Mouse (Mus musculus): ENCODE measurements around the gene Sar1b. TPM values are rescaled to one million over a fixed set of nuclear protein-coding genes. Genes with fewer than 3 reads are reported as not detected.

Gene Sar1b
- polyA plus RNA-seq, 1 experiment = 52.7 TPM

DNA sequence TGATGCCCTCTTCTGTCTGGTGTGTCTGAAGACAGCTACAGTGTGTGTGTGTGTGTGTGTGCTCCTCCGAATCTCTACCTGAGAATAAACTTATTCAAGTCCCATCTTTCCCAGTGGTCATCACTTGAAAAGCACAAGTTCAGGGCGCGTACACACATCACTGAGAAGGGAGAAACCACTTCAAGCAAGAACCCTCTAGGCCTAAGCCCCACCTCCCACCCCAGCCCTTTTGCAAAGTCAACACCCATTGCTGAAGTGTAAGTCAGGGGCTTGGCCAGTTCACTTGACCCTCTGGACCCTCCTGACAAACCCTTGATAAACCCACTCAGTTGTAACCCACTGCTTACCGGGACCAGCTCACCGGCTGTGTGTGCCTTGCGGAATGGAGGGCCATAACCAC lies 73.0 kb downstream of the Sar1b start:
- H3K4me3 ChIP-seq (ENCODE audit: insufficient read depth, low read length) = no peak overlapping the region
- TF ChIP-seq POLR2A (IDR thresholded peaks at IDR 0.05; ENCODE audit: borderline replicate concordance, low read depth, low read length) (no peak), CTCF (IDR thresholded peaks at IDR 0.05; ENCODE audit: low read depth, low read length) (no peak)
- H3K4me1 ChIP-seq (ENCODE audit: control insufficient read depth, insufficient read depth, low read length) = peaks cover 27% of the 10 kb centered on the region
- H3K27ac ChIP-seq (ENCODE audit: insufficient read depth, low read depth, low read length) = no peak overlapping the region

DNA sequence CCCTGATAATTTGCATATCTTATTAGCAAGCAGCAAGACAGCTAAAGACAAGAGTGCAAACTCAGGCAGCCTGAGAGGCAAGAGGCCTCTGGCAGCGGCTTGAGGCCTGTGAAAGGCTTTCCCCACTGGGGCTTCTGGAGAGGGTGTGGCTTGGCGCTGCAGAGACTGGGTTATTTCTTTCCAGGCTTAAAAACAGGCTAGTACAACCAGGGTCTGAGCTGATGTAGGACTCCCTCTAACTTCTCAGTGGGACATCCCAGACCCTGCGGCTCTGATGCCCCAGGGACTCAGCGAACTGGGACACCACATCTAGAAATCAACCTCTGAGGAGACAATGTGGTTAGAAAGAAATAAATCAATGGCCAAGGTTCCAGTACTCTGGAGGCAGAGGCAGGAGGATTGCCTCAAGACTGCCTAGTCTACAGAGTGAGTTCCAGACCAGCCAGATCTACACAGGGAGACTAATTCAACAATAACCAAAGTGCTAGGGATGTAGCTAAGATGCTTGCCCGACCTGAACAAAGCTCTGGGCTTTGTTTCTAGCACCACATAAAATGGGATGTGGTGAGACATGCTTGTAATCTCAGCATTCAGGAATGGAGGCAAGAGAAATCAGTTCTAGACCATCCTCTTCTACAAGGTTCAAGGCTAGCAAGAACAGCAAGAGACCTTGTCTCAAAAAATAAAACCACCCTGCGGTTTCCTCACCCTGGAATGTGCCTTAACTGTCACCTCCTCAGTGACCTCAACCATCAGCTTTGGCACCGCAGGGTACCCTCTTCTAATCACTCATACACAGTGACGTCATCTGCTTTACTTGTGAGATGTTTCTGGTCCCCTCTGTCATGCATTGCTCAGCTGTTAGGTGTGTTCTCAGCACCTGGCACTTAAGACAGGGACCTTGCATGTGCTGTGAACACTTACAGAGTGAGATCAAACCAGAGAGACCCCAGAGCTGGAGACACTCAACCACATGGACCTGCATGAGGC lies 74.0 kb downstream of the Sar1b start:
- Histone ChIP-seq H3K27ac (ENCODE audit: insufficient read depth, low read depth, low read length) (no peak overlapping the region), H3K4me3 (ENCODE audit: insufficient read depth, low read length) (no peak overlapping the region), H3K4me1 (ENCODE audit: control insufficient read depth, insufficient read depth, low read length) (peaks cover 18% of the 10 kb centered on the region)
- TF ChIP-seq POLR2A (IDR thresholded peaks at IDR 0.05; ENCODE audit: borderline replicate concordance, low read depth, low read length) = no peak
- no peak for TF ChIP-seq CTCF (IDR thresholded peaks at IDR 0.05; ENCODE audit: low read depth, low read length)

DNA sequence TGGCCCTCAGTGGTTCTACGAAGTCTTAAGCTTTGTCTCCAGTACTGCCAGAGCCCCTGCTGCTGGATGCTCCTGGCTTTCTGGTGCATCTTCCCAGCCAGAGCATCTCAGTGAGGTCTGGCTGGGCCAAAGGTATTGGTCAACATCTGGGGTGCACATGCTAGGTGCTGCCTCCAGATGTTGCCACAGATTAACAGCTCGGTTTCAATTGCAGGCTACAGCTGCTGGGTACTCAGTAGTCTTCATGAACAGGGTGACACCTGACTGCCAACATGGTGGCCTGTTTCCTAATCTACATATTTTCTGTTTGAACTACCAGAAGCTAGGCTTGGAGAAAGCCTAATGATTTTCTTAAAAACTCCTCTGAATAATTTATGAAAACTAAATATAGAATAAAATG lies 75.6 kb downstream of the Sar1b start:
- Histone ChIP-seq H3K4me1 (ENCODE audit: control insufficient read depth, insufficient read depth, low read length) (peaks cover 7% of the 10 kb centered on the region), H3K27ac (ENCODE audit: insufficient read depth, low read depth, low read length) (no peak overlapping the region), H3K4me3 (ENCODE audit: insufficient read depth, low read length) (no peak overlapping the region)
- TF ChIP-seq CTCF (IDR thresholded peaks at IDR 0.05; ENCODE audit: low read depth, low read length) (no peak), POLR2A (IDR thresholded peaks at IDR 0.05; ENCODE audit: borderline replicate concordance, low read depth, low read length) (no peak)

DNA sequence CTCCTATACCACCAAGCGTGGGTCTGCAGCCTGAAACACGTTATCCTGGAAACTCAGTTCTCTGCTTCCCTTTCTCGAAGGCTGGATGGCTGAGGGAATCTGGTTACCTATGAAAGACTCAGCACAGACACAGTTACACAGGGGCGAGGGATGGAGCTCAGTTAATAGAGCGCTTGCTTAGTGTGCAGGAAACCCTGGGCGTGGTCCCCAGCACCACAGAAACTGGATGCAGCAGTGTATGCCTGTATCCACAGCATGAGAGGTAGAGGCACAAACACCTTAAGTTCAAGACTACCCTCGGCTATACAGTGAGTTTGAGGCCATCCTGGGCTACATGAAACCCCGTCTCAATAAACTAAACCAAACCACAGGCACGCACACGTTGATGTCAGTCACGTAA lies 76.5 kb downstream of the Sar1b start:
- Histone ChIP-seq H3K4me3 (ENCODE audit: insufficient read depth, low read length) (no peak overlapping the region), H3K27ac (ENCODE audit: insufficient read depth, low read depth, low read length) (no peak overlapping the region), H3K4me1 (ENCODE audit: control insufficient read depth, insufficient read depth, low read length) (peaks cover 5% of the 10 kb centered on the region)
- TF ChIP-seq CTCF (IDR thresholded peaks at IDR 0.05; ENCODE audit: low read depth, low read length) (no peak), POLR2A (IDR thresholded peaks at IDR 0.05; ENCODE audit: borderline replicate concordance, low read depth, low read length) (no peak)

DNA sequence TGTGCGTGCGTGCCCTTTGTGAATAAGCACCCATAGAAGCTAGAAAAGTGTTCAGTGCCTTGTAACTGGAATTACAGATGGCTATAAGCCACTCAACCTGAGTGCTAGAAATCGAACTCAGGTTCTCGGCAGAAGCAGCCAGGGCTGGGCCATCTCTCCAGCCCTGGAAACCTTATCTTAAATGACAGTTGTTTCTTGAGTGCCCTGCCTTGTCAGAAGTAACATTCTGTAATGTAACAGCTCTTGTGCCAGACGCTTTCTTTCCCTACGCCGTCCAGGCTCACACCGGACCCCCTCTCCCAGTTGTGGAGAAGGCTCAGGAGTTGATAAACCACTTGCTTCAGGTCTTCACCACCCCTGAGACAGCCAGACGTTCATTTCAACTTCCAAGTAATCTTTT lies 77.2 kb downstream of the Sar1b start:
- peaks cover 5% of the 10 kb centered on the region for H3K4me1 ChIP-seq (ENCODE audit: control insufficient read depth, insufficient read depth, low read length)
- no peak for TF ChIP-seq POLR2A (IDR thresholded peaks at IDR 0.05; ENCODE audit: borderline replicate concordance, low read depth, low read length)
- no peak for TF ChIP-seq CTCF (IDR thresholded peaks at IDR 0.05; ENCODE audit: low read depth, low read length)
- H3K4me3 ChIP-seq (ENCODE audit: insufficient read depth, low read length) = no peak overlapping the region
- no peak overlapping the region for H3K27ac ChIP-seq (ENCODE audit: insufficient read depth, low read depth, low read length)

DNA sequence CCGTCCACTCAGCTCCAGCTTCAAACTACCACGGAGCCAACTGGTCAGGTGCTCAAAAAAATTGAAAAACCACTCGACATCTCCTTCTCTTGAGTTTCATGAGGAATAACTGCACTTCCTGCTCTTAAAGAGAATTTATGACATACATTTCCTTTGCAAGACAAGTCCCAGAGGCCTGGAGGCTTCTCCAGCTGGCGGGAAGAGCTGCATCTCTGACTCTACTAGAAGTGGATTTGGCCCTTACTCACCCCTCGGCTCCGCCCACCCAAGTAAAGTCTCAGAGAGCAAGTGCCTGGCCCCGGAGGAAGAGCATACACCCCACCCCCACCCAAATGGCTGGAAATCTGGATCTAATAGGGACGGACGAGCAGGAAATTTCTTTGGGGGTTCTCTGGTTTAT lies 77.7 kb downstream of the Sar1b start:
- Histone ChIP-seq H3K27ac (ENCODE audit: insufficient read depth, low read depth, low read length) (no peak overlapping the region), H3K4me1 (ENCODE audit: control insufficient read depth, insufficient read depth, low read length) (peaks cover 5% of the 10 kb centered on the region), H3K4me3 (ENCODE audit: insufficient read depth, low read length) (no peak overlapping the region)
- TF ChIP-seq CTCF (IDR thresholded peaks at IDR 0.05; ENCODE audit: low read depth, low read length) = no peak
- TF ChIP-seq POLR2A (IDR thresholded peaks at IDR 0.05; ENCODE audit: borderline replicate concordance, low read depth, low read length) = no peak

Other genes with a start within 250 kb of the Sar1b start
- gene Phykpl, start 178.9 kb upstream of the Sar1b start, polyA plus RNA-seq (2012; ENCODE audit: insufficient read depth, insufficient read length, missing spikeins) = 8.4 and 8.8 TPM in 2 replicates
- 144 and 159 TPM in 2 replicates for gene Hnrnpab, start 156.8 kb upstream of the Sar1b start, polyA plus RNA-seq (2012; ENCODE audit: insufficient read depth, insufficient read length, missing spikeins)
- 33.9 and 38.8 TPM in 2 replicates for gene Nhp2, start 144.0 kb upstream of the Sar1b start, polyA plus RNA-seq (2012; ENCODE audit: insufficient read depth, insufficient read length, missing spikeins)
- gene Rmnd5b, start 127.8 kb upstream of the Sar1b start, polyA plus RNA-seq (2012; ENCODE audit: insufficient read depth, insufficient read length, missing spikeins) = 42.4 and 43.7 TPM in 2 replicates
- gene N4bp3, start 112.8 kb upstream of the Sar1b start, polyA plus RNA-seq (2012; ENCODE audit: insufficient read depth, insufficient read length, missing spikeins) = 8.7 and 9.8 TPM in 2 replicates
- gene D930048N14Rik, start 112.7 kb upstream of the Sar1b start, polyA plus RNA-seq (2012; ENCODE audit: insufficient read depth, insufficient read length, missing spikeins) = 8.1 and 9.2 TPM in 2 replicates
- gene 0610009B22Rik, start 74.8 kb upstream of the Sar1b start, polyA plus RNA-seq (2012; ENCODE audit: insufficient read depth, insufficient read length, missing spikeins) = 39.2 and 40.0 TPM in 2 replicates
- 12.0 and 12.6 TPM in 2 replicates for gene Sec24a, start 53 bp upstream of the Sar1b start, polyA plus RNA-seq (2012; ENCODE audit: insufficient read depth, insufficient read length, missing spikeins)
- gene Jade2, start 94.0 kb downstream of the Sar1b start, polyA plus RNA-seq (2012; ENCODE audit: insufficient read depth, insufficient read length, missing spikeins) = 13.4 and 14.6 TPM in 2 replicates
- 31.9 and 32.1 TPM in 2 replicates for gene Cdkn2aipnl, start 204.0 kb downstream of the Sar1b start, polyA plus RNA-seq (2012; ENCODE audit: insufficient read depth, insufficient read length, missing spikeins)
- 150 and 184 TPM in 2 replicates for gene Ube2b, start 237.1 kb downstream of the Sar1b start, polyA plus RNA-seq (2012; ENCODE audit: insufficient read depth, insufficient read length, missing spikeins)
- 0.86 and 1.7 TPM in 2 replicates for gene Cdkl3, start 240.5 kb downstream of the Sar1b start, polyA plus RNA-seq (2012; ENCODE audit: insufficient read depth, insufficient read length, missing spikeins)

All from bone marrow macrophage, adult 2 months (primary cell).